ENCODE assay signal across 8 mouse cellular contexts in genomic region chr13:24604096-24604495, GRCm38 (mm10). TPM values are rescaled to one million over a fixed set of nuclear protein-coding genes. Genes with fewer than 3 reads are reported as not detected.
DNase-seq lines count a peak whose midpoint lies in the region; ATAC-seq lines count a peak whose summit lies in the region.

No protein-coding gene starts in this region.

- H3K4me3 ChIP-seq in forebrain, embryonic 12.5 days (replicated peaks), result no peak overlapping the region
- no peak overlapping the region for H3K4me3 ChIP-seq in forebrain, embryonic 16.5 days (replicated peaks; ENCODE audit: low read length)
- no peak overlapping the region for H3K4me3 ChIP-seq in lung, embryonic 16.5 days (ENCODE audit: low read length)
- no peak overlapping the region for H3K4me3 ChIP-seq in embryonic facial prominence, embryonic 11.5 days (ENCODE audit: low read depth, low read length)
- no peak overlapping the region for H3K4me3 ChIP-seq in limb, embryonic 13.5 days

- no peak for DNase-seq in lung, adult 18-20 months
- no peak for DNase-seq in embryonic facial prominence, embryonic 11.5 days (ENCODE audit: low spot score)
- DNase-seq in right cerebral cortex, adult 2 months (ENCODE audit: low spot score in 2 of 2), result no peak
- no peak for DNase-seq in kidney, adult 11 months

- ATAC-seq in forebrain, embryonic 12.5 days (ENCODE audit: low FRiP score), result no peak
- no peak for ATAC-seq in forebrain, embryonic 16.5 days
- ATAC-seq in lung, embryonic 16.5 days (ENCODE audit: low read depth), result peak; percentile 16; the same call in 1 of the 2 replicates
- 0 out of 2 replicates have a peak, but pooled peaks have one; percentile 26 for ATAC-seq in embryonic facial prominence, embryonic 11.5 days (replicated peaks; ENCODE audit: insufficient number of reproducible peaks, low FRiP score, low TSS enrichment, low read depth)
- no peak for ATAC-seq in limb, embryonic 13.5 days (ENCODE audit: low FRiP score, low read depth)

- H3K9ac ChIP-seq in forebrain, embryonic 12.5 days, result no peak overlapping the region
- H3K9ac ChIP-seq in forebrain, embryonic 16.5 days (replicated peaks; ENCODE audit: low read depth, low read length), result no peak overlapping the region
- peak overlapping the region; percentile 53; the same call in 1 of the 2 replicates for H3K9ac ChIP-seq in lung, embryonic 16.5 days (ENCODE audit: low read length)
- no peak overlapping the region for H3K9ac ChIP-seq in embryonic facial prominence, embryonic 11.5 days (replicated peaks; ENCODE audit: low read length)
- no peak overlapping the region for H3K9ac ChIP-seq in limb, embryonic 13.5 days

- peaks cover 29% of the 10 kb centered on the region for H3K4me1 ChIP-seq in forebrain, embryonic 12.5 days
- H3K4me1 ChIP-seq in forebrain, embryonic 16.5 days (replicated peaks; ENCODE audit: control insufficient read depth, insufficient read depth, low read length), result peaks cover 22% of the 10 kb centered on the region
- H3K4me1 ChIP-seq in lung, embryonic 16.5 days (replicated peaks; ENCODE audit: control insufficient read depth, insufficient read depth, low read length), result peaks cover 25% of the 10 kb centered on the region
- peaks cover 4% of the 10 kb centered on the region for H3K4me1 ChIP-seq in embryonic facial prominence, embryonic 11.5 days (ENCODE audit: control insufficient read depth, insufficient read depth, low read length)
- peaks cover 19% of the 10 kb centered on the region for H3K4me1 ChIP-seq in limb, embryonic 13.5 days

- no peaks in the 10 kb centered on the region for H3K36me3 ChIP-seq in forebrain, embryonic 12.5 days (replicated peaks)
- H3K36me3 ChIP-seq in forebrain, embryonic 16.5 days (ENCODE audit: control insufficient read depth, insufficient read depth), result no peaks in the 10 kb centered on the region
- H3K36me3 ChIP-seq in lung, embryonic 16.5 days (ENCODE audit: control insufficient read depth, insufficient read depth, low read length), result no peaks in the 10 kb centered on the region
- H3K36me3 ChIP-seq in embryonic facial prominence, embryonic 11.5 days (replicated peaks; ENCODE audit: control insufficient read depth, insufficient read depth, low read depth, low read length), result no peaks in the 10 kb centered on the region
- H3K36me3 ChIP-seq in limb, embryonic 13.5 days, result no peaks in the 10 kb centered on the region

- H3K27me3 ChIP-seq in forebrain, embryonic 12.5 days, result peaks cover 3% of the 10 kb centered on the region
- no peaks in the 10 kb centered on the region for H3K27me3 ChIP-seq in forebrain, embryonic 16.5 days (replicated peaks; ENCODE audit: control insufficient read depth, insufficient read depth, low read length)
- no peaks in the 10 kb centered on the region for H3K27me3 ChIP-seq in lung, embryonic 16.5 days (ENCODE audit: control insufficient read depth, insufficient read depth, low read depth, low read length)
- no peaks in the 10 kb centered on the region for H3K27me3 ChIP-seq in embryonic facial prominence, embryonic 11.5 days (ENCODE audit: control insufficient read depth, insufficient read depth, low read length)
- no peaks in the 10 kb centered on the region for H3K27me3 ChIP-seq in limb, embryonic 13.5 days

- WGBS in forebrain, embryonic 12.5 days, result 26% methylated on average over 2 of the region's 4 CpGs
- WGBS in forebrain, embryonic 16.5 days, result 35% methylated on average over 4 of the region's 4 CpGs
- 31% methylated on average over 4 of the region's 4 CpGs for WGBS in lung, embryonic 16.5 days
- 21% methylated on average over 4 of the region's 4 CpGs for WGBS in embryonic facial prominence, embryonic 11.5 days
- WGBS in limb, embryonic 13.5 days, result 29% methylated on average over 2 of the region's 4 CpGs

- H3K4me2 ChIP-seq in forebrain, embryonic 12.5 days, result peak overlapping the region; percentile 53; the same call in 1 of the 2 replicates
- no peak overlapping the region for H3K4me2 ChIP-seq in forebrain, embryonic 16.5 days (ENCODE audit: low read length)
- H3K4me2 ChIP-seq in lung, embryonic 16.5 days (ENCODE audit: low read depth, low read length), result no peak overlapping the region
- no peak overlapping the region for H3K4me2 ChIP-seq in embryonic facial prominence, embryonic 11.5 days (ENCODE audit: low read depth, low read length)
- peak overlapping the region; percentile 31; the same call in 1 of the 2 replicates for H3K4me2 ChIP-seq in limb, embryonic 13.5 days (replicated peaks)

- H3K27ac ChIP-seq in forebrain, embryonic 12.5 days, result no peak overlapping the region
- no peak overlapping the region for H3K27ac ChIP-seq in forebrain, embryonic 16.5 days (ENCODE audit: low read length)
- 0 out of 2 replicates have a peak overlapping the region, but pooled peaks have one; percentile 91 for H3K27ac ChIP-seq in lung, embryonic 16.5 days (ENCODE audit: low read length)
- no peak overlapping the region for H3K27ac ChIP-seq in embryonic facial prominence, embryonic 11.5 days (replicated peaks; ENCODE audit: low read depth, low read length)
- H3K27ac ChIP-seq in limb, embryonic 13.5 days, result no peak overlapping the region

- no peaks in the 10 kb centered on the region for H3K9me3 ChIP-seq in forebrain, embryonic 12.5 days
- no peaks in the 10 kb centered on the region for H3K9me3 ChIP-seq in forebrain, embryonic 16.5 days (ENCODE audit: control insufficient read depth, low read length)
- H3K9me3 ChIP-seq in lung, embryonic 16.5 days (ENCODE audit: control insufficient read depth, low read length), result no peaks in the 10 kb centered on the region
- no peaks in the 10 kb centered on the region for H3K9me3 ChIP-seq in embryonic facial prominence, embryonic 11.5 days (replicated peaks; ENCODE audit: control insufficient read depth, low read length)
- H3K9me3 ChIP-seq in limb, embryonic 13.5 days, result no peaks in the 10 kb centered on the region

RNA-seq across cellular contexts. Expression of gene Ripor2, which starts 22.1 kb away (rescaled TPM):
- 16.6 and 17.8 TPM in 2 replicates for polyA plus RNA-seq in forebrain, embryonic 12.5 days (2016; fragmentation: Nextera tagmentation; extraction: Ambion mirVana)
- polyA plus RNA-seq in forebrain, embryonic 16.5 days (2015; fragmentation: Nextera tagmentation; extraction: Ambion mirVana), result 23.4 and 33.8 TPM in 2 replicates
- polyA plus RNA-seq in lung, embryonic 16.5 days (2015; fragmentation: Nextera tagmentation; extraction: Ambion mirVana), result 4.3 and 5.0 TPM in 2 replicates
- 3.5 and 3.7 TPM in 2 replicates for polyA plus RNA-seq in embryonic facial prominence, embryonic 11.5 days (2014; fragmentation: Nextera tagmentation; extraction: Ambion mirVana)
- 4.1 and 4.2 TPM in 2 replicates for polyA plus RNA-seq in limb, embryonic 13.5 days (2015; fragmentation: Nextera tagmentation; extraction: Ambion mirVana)

Comparison
In these comparisons a context has a peak if more than half of its experiments do, and no peak if none do; other contexts are left out.
1. H3K4me2 ChIP-seq: peak in forebrain, embryonic 12.5 days (single experiment) and limb, embryonic 13.5 days (single experiment); none in forebrain, embryonic 16.5 days (single experiment), lung, embryonic 16.5 days (single experiment) and embryonic facial prominence, embryonic 11.5 days (single experiment).
2. ATAC-seq: peak in lung, embryonic 16.5 days (single experiment) and embryonic facial prominence, embryonic 11.5 days (single experiment); none in forebrain, embryonic 12.5 days (single experiment), forebrain, embryonic 16.5 days (single experiment) and limb, embryonic 13.5 days (single experiment).